Mouse (Mus musculus): ENCODE results near the gene Gm21800. TPM values are rescaled to one million over a fixed set of nuclear protein-coding genes. Genes with fewer than 3 reads are reported as not detected.
"Not testable (repeated sequence)": the region's sequence is repeated elsewhere in the genome, so short reads cannot be mapped to it uniquely, and the experiment has no call there.

Gm21800 gene
- not detected in 2 replicates for polyA plus RNA-seq (2015; fragmentation: Nextera tagmentation; extraction: Ambion mirVana)

DNA sequence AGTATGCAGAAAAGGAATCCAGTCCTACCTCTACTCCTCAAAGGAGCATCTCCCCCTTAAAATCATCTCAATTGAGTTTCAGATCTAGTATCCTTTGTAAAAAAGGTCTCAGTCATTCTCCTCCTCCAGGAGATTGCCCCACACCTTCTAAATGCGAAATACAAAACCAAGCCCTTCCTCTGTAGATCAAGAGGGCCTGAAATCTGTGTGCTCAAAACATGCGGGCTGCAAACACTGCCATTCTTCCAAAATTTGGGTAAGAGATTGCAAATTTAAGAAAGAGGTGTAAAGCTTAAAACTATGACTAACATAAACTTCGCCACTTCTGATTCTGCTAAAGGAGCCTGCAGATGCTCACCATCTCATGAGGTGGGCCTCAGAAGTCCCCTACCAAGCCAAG, at the start of gene Gm21800:
TSS of gene Gm21800 (plus strand) at position 301 of the 400 bp plus-strand sequence.
- H3K27ac ChIP-seq (replicated peaks); H3K4me2 ChIP-seq; H3K4me1 ChIP-seq (replicated peaks); H3K9me3 ChIP-seq (replicated peaks); H3K36me3 ChIP-seq (replicated peaks); ATAC-seq (ENCODE audit: insufficient read depth); H3K4me3 ChIP-seq (replicated peaks); H3K27me3 ChIP-seq; H3K9ac ChIP-seq: not testable (repeated sequence)
- WGBS (ENCODE audit: insufficient replicate concordance) = 43% methylated on average over 2 of the region's 3 CpGs

Data from liver, embryonic 15.5 days (tissue).